Comparison of ENCODE assay signal across 19 mouse cellular contexts in the genomic region with DNA sequence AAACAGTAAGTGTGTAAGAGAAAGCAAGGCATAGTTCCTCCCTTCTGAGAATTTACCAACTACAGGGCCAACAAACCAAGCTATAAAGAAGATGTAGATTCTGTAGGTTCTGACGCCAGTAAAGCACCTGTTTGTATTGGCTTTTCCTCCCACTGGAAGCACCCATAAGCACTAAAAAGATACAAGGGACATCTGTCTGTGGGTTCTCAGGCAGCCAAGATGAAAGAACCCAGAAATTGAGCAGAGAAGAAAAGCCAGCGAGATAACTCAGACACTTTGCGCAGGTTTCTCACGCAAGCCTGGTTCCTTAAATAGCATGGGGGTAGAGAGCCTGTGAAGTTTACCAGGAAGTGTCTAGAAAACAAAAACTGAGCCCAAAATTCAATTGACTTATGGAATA.
DNase-seq lines count a peak whose midpoint lies in the region.
"Had no signal": no experiment of that assay in that cellular context is flagged by ENCODE, and none has a peak within 500 bp of the region (broad histone marks: within the 10 kb centered on the region; RNA-seq: fewer than 3 reads in every experiment).

No protein-coding gene starts in this region.

- DNase-seq in frontal cortex, adult 2 months (ENCODE audit: extremely low spot score in 1 of 2, low spot score in 1 of 2): peak; percentile 17 to 42
- no peak for DNase-seq in frontal cortex, postnatal 14 days (ENCODE audit: low spot score in 2 of 2)
- DNase-seq in right cerebral cortex, adult 18-20 months: peak; percentile 20
- DNase-seq in right cerebral cortex, postnatal 4 days: no peak
- peak; percentile 68 for DNase-seq in brain, adult 2 months (ENCODE audit: low read depth, low spot score)
- no peak for DNase-seq in spleen, postnatal 10 days (ENCODE audit: low spot score in 2 of 2)
- no peak for DNase-seq in lung, adult 18-20 months
- DNase-seq: adrenal gland, adult 2 months; adrenal gland, postnatal 14 days; B cell, adult 2 months; cerebellum, adult 11-12 months; cerebellum, adult 8-10 months; cerebellum, postnatal 10 days; cerebellum, postnatal 36 days; embryo, embryonic 11 days; gastrocnemius, postnatal 10 days; heart, adult 18-20 months; heart, postnatal 10 days; heart, postnatal 36 days had no signal

Comparison
In these comparisons a context has a peak if more than half of its experiments do, and no peak if none do; other contexts are left out.
1. DNase-seq: peak in frontal cortex, adult 2 months (2 of 2), right cerebral cortex, adult 18-20 months (single experiment) and brain, adult 2 months (single experiment); none in frontal cortex, postnatal 14 days (0 of 2), right cerebral cortex, postnatal 4 days (single experiment), spleen, postnatal 10 days (0 of 2) and lung, adult 18-20 months (0 of 2).